In genomic region chr6:6955395-6955763, GRCm38 (mm10) we compare ENCODE assay signal across 8 mouse cellular contexts. TPM values are rescaled to one million over a fixed set of nuclear protein-coding genes. Genes with fewer than 3 reads are reported as not detected.
DNase-seq lines count a peak whose midpoint lies in the region; ATAC-seq and TF ChIP-seq lines count a peak whose summit lies in the region.

No protein-coding gene starts in this region.

- TF ChIP-seq POLR2A in ES-Bruce4 (IDR thresholded peaks at IDR 0.05; ENCODE audit: insufficient read depth, low read length): no peak

- H3K4me3 ChIP-seq in heart, embryonic 10.5 days: peak overlapping the region; percentile 75
- H3K4me3 ChIP-seq in ES-Bruce4 (ENCODE audit: low read depth, low read length): peak overlapping the region; percentile 32
- peak overlapping the region; percentile 86 for H3K4me3 ChIP-seq in forebrain, embryonic 16.5 days (replicated peaks; ENCODE audit: low read length)
- H3K4me3 ChIP-seq in liver, embryonic 16.5 days (ENCODE audit: low read depth, low read length): peak overlapping the region; percentile 77

- H3K4me1 ChIP-seq in heart, embryonic 10.5 days: peaks cover 3% of the 10 kb centered on the region; the same call in 1 of the 2 replicates
- H3K4me1 ChIP-seq in ES-Bruce4 (ENCODE audit: control insufficient read depth, insufficient read depth, low read length): peaks cover 1% of the 10 kb centered on the region
- H3K4me1 ChIP-seq in forebrain, embryonic 16.5 days (replicated peaks; ENCODE audit: control insufficient read depth, insufficient read depth, low read length): peaks cover 9% of the 10 kb centered on the region
- H3K4me1 ChIP-seq in liver, embryonic 16.5 days (ENCODE audit: control insufficient read depth, low read depth, low read length): no peaks in the 10 kb centered on the region; the same call in 1 of the 2 replicates

- H3K27me3 ChIP-seq in heart, embryonic 10.5 days (ENCODE audit: insufficient read depth, poor library complexity, severe bottlenecking): no peaks in the 10 kb centered on the region
- H3K27me3 ChIP-seq in ES-Bruce4 (ENCODE audit: control insufficient read depth, insufficient read depth, low read length, poor library complexity, severe bottlenecking): no peaks in the 10 kb centered on the region
- no peaks in the 10 kb centered on the region for H3K27me3 ChIP-seq in forebrain, embryonic 16.5 days (replicated peaks; ENCODE audit: control insufficient read depth, insufficient read depth, low read length)
- H3K27me3 ChIP-seq in liver, embryonic 16.5 days (ENCODE audit: control insufficient read depth, insufficient read depth, low read depth, low read length): no peaks in the 10 kb centered on the region

- no peak for DNase-seq in heart, embryonic 10.5 days (ENCODE audit: low spot score)
- no peak for DNase-seq in heart, postnatal 4 days
- DNase-seq in adrenal gland, adult (ENCODE audit: inconsistent age in 2 of 2, low spot score in 1 of 2): no peak
- DNase-seq in right cerebral cortex, postnatal 36 days (ENCODE audit: low spot score in 2 of 2): no peak
- no peak for DNase-seq in thymus, adult 18-20 months

- H3K27ac ChIP-seq in heart, embryonic 10.5 days: peak overlapping the region; percentile 86
- no peak overlapping the region for H3K27ac ChIP-seq in ES-Bruce4 (ENCODE audit: insufficient read depth, low read length)
- no peak overlapping the region for H3K27ac ChIP-seq in forebrain, embryonic 16.5 days (ENCODE audit: low read length)
- H3K27ac ChIP-seq in liver, embryonic 16.5 days (ENCODE audit: low read length): no peak overlapping the region

- H3K4me2 ChIP-seq in forebrain, embryonic 16.5 days (ENCODE audit: low read length): peak overlapping the region; percentile 59
- peak overlapping the region; percentile 67 for H3K4me2 ChIP-seq in liver, embryonic 16.5 days (ENCODE audit: low read depth, low read length)

- no peaks in the 10 kb centered on the region for H3K9me3 ChIP-seq in heart, embryonic 10.5 days
- H3K9me3 ChIP-seq in ES-Bruce4 (replicated peaks; ENCODE audit: control insufficient read depth, insufficient read depth, low read length, poor library complexity, severe bottlenecking): no peaks in the 10 kb centered on the region
- H3K9me3 ChIP-seq in forebrain, embryonic 16.5 days (ENCODE audit: control insufficient read depth, low read length): no peaks in the 10 kb centered on the region
- no peaks in the 10 kb centered on the region for H3K9me3 ChIP-seq in liver, embryonic 16.5 days (replicated peaks; ENCODE audit: control insufficient read depth, low read length)

- ATAC-seq in forebrain, embryonic 16.5 days: peak; percentile 45
- no peak for ATAC-seq in liver, embryonic 16.5 days (ENCODE audit: low read depth)

- no peak overlapping the region for H3K9ac ChIP-seq in ES-Bruce4 (ENCODE audit: low read depth, poor library complexity, severe bottlenecking)
- H3K9ac ChIP-seq in forebrain, embryonic 16.5 days (replicated peaks; ENCODE audit: low read depth, low read length): peak overlapping the region; percentile 10; the same call in 1 of the 2 replicates
- 0 out of 2 replicates have a peak overlapping the region, but pooled peaks have one; percentile 24 for H3K9ac ChIP-seq in liver, embryonic 16.5 days (ENCODE audit: low read depth, low read length)

- no peak for TF ChIP-seq EP300 in ES-Bruce4 (IDR thresholded peaks at IDR 0.05; ENCODE audit: insufficient read depth, low read depth, low read length)

- WGBS in heart, embryonic 10.5 days: 38% methylated on average over 6 of the region's 6 CpGs
- 38% methylated on average over 6 of the region's 6 CpGs for WGBS in forebrain, embryonic 16.5 days
- 42% methylated on average over 6 of the region's 6 CpGs for WGBS in liver, embryonic 16.5 days (ENCODE audit: insufficient replicate concordance)

- no peaks in the 10 kb centered on the region for H3K36me3 ChIP-seq in heart, embryonic 10.5 days
- H3K36me3 ChIP-seq in ES-Bruce4 (ENCODE audit: control insufficient read depth, insufficient read depth, low read length, poor library complexity, severe bottlenecking): no peaks in the 10 kb centered on the region
- no peaks in the 10 kb centered on the region for H3K36me3 ChIP-seq in forebrain, embryonic 16.5 days (ENCODE audit: control insufficient read depth, insufficient read depth)
- H3K36me3 ChIP-seq in liver, embryonic 16.5 days (ENCODE audit: control insufficient read depth, insufficient read depth): no peaks in the 10 kb centered on the region

- no peak for TF ChIP-seq CTCF in ES-Bruce4 (IDR thresholded peaks at IDR 0.05; ENCODE audit: low read depth, low read length)

RNA-seq across cellular contexts. Expression of gene Sdhaf3, which starts 0.4 kb away (rescaled TPM):
- 5.1 and 5.3 TPM in 2 replicates for polyA plus RNA-seq in heart, embryonic 10.5 days (2016; fragmentation: Nextera tagmentation; extraction: Ambion mirVana)
- total RNA-seq in heart, postnatal 4 days (2021): 1 to 10 TPM; 3.7 to 4.9 TPM
- 8.1 and 9.1 TPM in 2 replicates for polyA plus RNA-seq in ES-Bruce4 (2011; ENCODE audit: insufficient read depth, insufficient read length, low read depth, missing spikeins)
- polyA plus RNA-seq in forebrain, embryonic 16.5 days (2015; fragmentation: Nextera tagmentation; extraction: Ambion mirVana): 6.8 and 6.9 TPM in 2 replicates
- 1.8 and 1.9 TPM in 2 replicates for polyA plus RNA-seq in liver, embryonic 16.5 days (2015; fragmentation: Nextera tagmentation; extraction: Ambion mirVana)

Comparison
In these comparisons a context has a peak if more than half of its experiments do, and no peak if none do; other contexts are left out.
1. H3K4me3 ChIP-seq: peak in every context shown above with its lines; median percentile 86 in forebrain, embryonic 16.5 days; 77 in liver, embryonic 16.5 days; 75 in heart, embryonic 10.5 days; 32 in ES-Bruce4.